Mouse (Mus musculus) CH12.LX (cell line): ENCODE results near the gene Cyb561a3. TPM values are rescaled to one million over a fixed set of nuclear protein-coding genes. Genes with fewer than 3 reads are reported as not detected.

ENCODE experiments used
- DNase-seq: peaks from one replicate; pipeline ENCODE4 v3.0.0-alpha.2; 2013; ENCODE audit errors: extremely low read depth
- H3K27ac ChIP-seq: 2 replicates; pipeline ENCODE4 v1.5.1; 2012; ENCODE audit warnings: low read depth, mild to moderate bottlenecking, control low read depth, moderate library complexity; ENCODE audit not compliant: insufficient read depth
- H3K27me3 ChIP-seq: replicated peaks from 2 replicates; pipeline ENCODE3; 2012; ENCODE audit warnings: inconsistent platforms
- H3K36me3 ChIP-seq, 2 experiments: replicated peaks in 1 of 2; 2 replicates each; pipeline versions ENCODE3 to v1.6.1; 2012; ENCODE audit warnings: inconsistent platforms in 1 of 2, low read length in 1 of 2, mild to moderate bottlenecking in 1 of 2, mixed read lengths in 1 of 2, moderate library complexity in 1 of 2; ENCODE audit not compliant: control insufficient read depth in 1 of 2, insufficient read depth in 1 of 2
- H3K4me1 ChIP-seq, 2 experiments: 2 replicates each; pipeline ENCODE4 v1.6.1; 2012; ENCODE audit warnings: inconsistent platforms in 1 of 2, moderate library complexity in 1 of 2; ENCODE audit not compliant: insufficient read depth in 2 of 2, control insufficient read depth in 1 of 2
- H3K4me2 ChIP-seq: 2 replicates; pipeline ENCODE4 v1.6.1; 2012; ENCODE audit warnings: low read depth, mild to moderate bottlenecking, control low read depth; ENCODE audit not compliant: poor library complexity, insufficient read depth, severe bottlenecking
- H3K4me3 ChIP-seq, 3 experiments: fragments of 150-350 bp in 1 of 3; sonication (generic) in 1 of 3; replicated peaks in 1 of 3; 2 replicates each; pipeline versions ENCODE3 to v1.5.1; 2011 to 2012; ENCODE audit warnings: low read depth in 2 of 3, low read length in 2 of 3, mild to moderate bottlenecking in 2 of 3, moderate library complexity in 2 of 3, control low read depth in 1 of 3, improper control_type of control experiment in 1 of 3, inconsistent platforms in 1 of 3, mixed read lengths in 1 of 3; ENCODE audit not compliant: poor library complexity in 1 of 3
- H3K79me2 ChIP-seq: replicated peaks from 2 replicates; pipeline ENCODE4 v1.6.1; 2012; ENCODE audit warnings: mild to moderate bottlenecking, moderate library complexity; ENCODE audit not compliant: control insufficient read depth, poor library complexity, insufficient read depth, severe bottlenecking; ENCODE audit errors: extremely low read depth
- H3K9ac ChIP-seq: 2 replicates; pipeline ENCODE4 v1.6.1; 2012; ENCODE audit warnings: low read depth, mild to moderate bottlenecking, control low read depth, moderate library complexity; ENCODE audit not compliant: insufficient read depth
- H3K9me3 ChIP-seq: replicated peaks from 2 replicates; pipeline ENCODE3; 2012; ENCODE audit warnings: low read length, inconsistent platforms, mixed read lengths
- CHD1 ChIP-seq: IDR thresholded peaks from 2 replicates; pipeline ENCODE4 v1.6.1; 2012; ENCODE audit warnings: low read depth, low read length, improper control_type of control experiment, inconsistent platforms
- CTCF ChIP-seq, 2 experiments: IDR thresholded peaks in 1 of 2; conservative IDR thresholded peaks in 1 of 2; 2 replicates each; pipeline ENCODE4 v1.5.1; 2011 to 2012; ENCODE audit warnings: low read depth in 2 of 2, low read length in 2 of 2, improper control_type of control experiment in 1 of 2, inconsistent platforms in 1 of 2, mild to moderate bottlenecking in 1 of 2, moderate library complexity in 1 of 2
- ELF1 ChIP-seq: IDR thresholded peaks from 2 replicates; pipeline ENCODE4 v1.6.1; 2014; ENCODE audit warnings: low read depth, mild to moderate bottlenecking, inconsistent platforms, low read length, improper control_type of control experiment
- EP300 ChIP-seq: IDR thresholded peaks from 2 replicates; pipeline ENCODE4 v1.6.1; 2011; ENCODE audit warnings: low read length, improper control_type of control experiment
- JUN ChIP-seq: IDR thresholded peaks from 2 replicates; pipeline ENCODE4 v1.6.1; 2011; ENCODE audit warnings: low read depth, mild to moderate bottlenecking, low read length, improper control_type of control experiment, moderate library complexity; ENCODE audit not compliant: insufficient read depth
- MAFK ChIP-seq: IDR thresholded peaks from 2 replicates; pipeline ENCODE4 v1.6.1; 2011; ENCODE audit warnings: low read length, improper control_type of control experiment; ENCODE audit not compliant: insufficient replicate concordance
- MAX ChIP-seq: IDR thresholded peaks from 2 replicates; pipeline ENCODE4 v1.6.1; 2011; ENCODE audit warnings: low read length, improper control_type of control experiment
- MAZ ChIP-seq: IDR thresholded peaks from 2 replicates; pipeline ENCODE4 v1.6.1; 2012; ENCODE audit warnings: low read depth, mild to moderate bottlenecking, inconsistent platforms, low read length, improper control_type of control experiment, moderate library complexity
- MXI1 ChIP-seq: IDR thresholded peaks from 2 replicates; pipeline ENCODE4 v1.6.1; 2011; ENCODE audit warnings: mild to moderate bottlenecking, low read depth, low read length, improper control_type of control experiment
- MYC ChIP-seq: IDR thresholded peaks from 2 replicates; pipeline ENCODE4 v1.6.1; 2011; ENCODE audit warnings: low read depth, mild to moderate bottlenecking, improper control_type of control experiment, low read length
- PAX5 ChIP-seq: IDR thresholded peaks from 2 replicates; pipeline ENCODE4 v1.6.1; 2012; ENCODE audit warnings: low read length, inconsistent platforms, mixed read lengths
- RAD21 ChIP-seq: IDR thresholded peaks from 2 replicates; pipeline ENCODE4 v1.6.1; 2011; ENCODE audit warnings: low read depth, mild to moderate bottlenecking, low read length, improper control_type of control experiment, moderate library complexity
- SIN3A ChIP-seq: IDR thresholded peaks from 2 replicates; pipeline ENCODE4 v1.6.1; 2012; ENCODE audit warnings: low read length, improper control_type of control experiment, inconsistent platforms
- SMC3 ChIP-seq: IDR thresholded peaks from 2 replicates; pipeline ENCODE4 v1.6.1; 2011; ENCODE audit warnings: low read depth, low read length, improper control_type of control experiment
- TBP ChIP-seq: conservative IDR thresholded peaks from 2 replicates; pipeline ENCODE4 v1.6.1; 2011; ENCODE audit warnings: low read depth, low read length, improper control_type of control experiment
- ZKSCAN1 ChIP-seq: IDR thresholded peaks from 2 replicates; pipeline ENCODE4 v1.6.1; 2012; ENCODE audit warnings: low read depth, inconsistent platforms, low read length, improper control_type of control experiment, borderline replicate concordance
- ZNF384 ChIP-seq: IDR thresholded peaks from 2 replicates; pipeline ENCODE4 v1.6.1; 2012; ENCODE audit warnings: low read depth, low read length, improper control_type of control experiment, inconsistent platforms
- dilution Hi-C: fragments of 300-500 bp; cut with MboI; formaldehyde crosslinking; loops from 2 replicates; pipeline ENCODE4 v1.14.3; 2020; ENCODE audit warnings: low sequenced_read_pairs; ENCODE audit not compliant: extremely low pct_unique_long_range_greater_than_20kb, extremely low pct_ligation_motif_present
- in situ Hi-C: fragments of 300-500 bp; cut with MboI; formaldehyde crosslinking; loops from 3 replicates; pipeline ENCODE4 v1.14.3; 2019; ENCODE audit warnings: low sequenced_read_pairs, low pct_ligation_motif_present, low pct_unique_long_range_greater_than_20kb, mixed read lengths
- polyA plus RNA-seq: library from polyadenylated mRNA; unstranded; fragments of >175 nt; gene quantifications from 2 replicates; pipeline ENCODE4 v1.2.1, GENCODE M21; 2012; ENCODE audit warnings: low read depth; ENCODE audit not compliant: insufficient read length
- total RNA-seq, 2 experiments: library from RNA; depleted of rRNA; stranded (reverse); fragments of 300-350 nt in 1 of 2; fragments of >200 nt in 1 of 2; gene quantifications; 2 replicates each; pipeline ENCODE4 v1.2.3; 2012 to 2014

The Cyb561a3 gene
- total and polyA plus RNA-seq, 3 experiments: 137 to 327 (median 211) TPM

- peak; percentile 67 for DNase-seq
- no peak overlapping the region for H3K27ac ChIP-seq
- peak; percentile 62 for TF ChIP-seq SMC3
- no peak for TF ChIP-seq PAX5
- TF ChIP-seq RAD21: peak; percentile 58
- TF ChIP-seq MYC: peak; percentile 81; the same call in 1 of the 2 replicates
- no peak for TF ChIP-seq JUN
- no peak for TF ChIP-seq MXI1
- TF ChIP-seq MAX: no peak
- peak; percentile 52; the same call in 1 of the 2 replicates for TF ChIP-seq ELF1
- TF ChIP-seq SIN3A: no peak
- peak in 1 of 2 experiments; percentile 67; a peak in 3 of 4 replicates for TF ChIP-seq CTCF (conservative IDR thresholded peaks at IDR 0.05 in 1 of 2, IDR thresholded peaks at IDR 0.05 in 1 of 2; ENCODE audit: low read depth in 2 of 2, low read length in 2 of 2)
- TF ChIP-seq EP300: no peak
- peaks cover 48 to 77% of the 10 kb centered on the region in 2 experiments for H3K36me3 ChIP-seq
- H3K27me3 ChIP-seq: no peaks in the 10 kb centered on the region
- peaks cover 7 to 42% of the 10 kb centered on the region in 2 experiments for H3K4me1 ChIP-seq
- H3K4me3 ChIP-seq: no peak overlapping the region
- no peaks in the 10 kb centered on the region for H3K9me3 ChIP-seq
- no peak overlapping the region for H3K9ac ChIP-seq
- H3K4me2 ChIP-seq: no peak overlapping the region
- H3K79me2 ChIP-seq: no peaks in the 10 kb centered on the region
- dilution Hi-C loops (no loop called here), in situ Hi-C loops (no loop called here)
Observed at GRCm38 (mm10) chr19:10598188-10598587, 21.2 kb downstream of the Cyb561a3 start.

GRCm38 (mm10) chr19:10599648-10600047 lies 22.7 kb downstream of the Cyb561a3 start:
- H3K79me2 ChIP-seq: no peaks in the 10 kb centered on the region
- dilution Hi-C loops: no loop called here
- no peaks in the 10 kb centered on the region for H3K9me3 ChIP-seq
- no peak overlapping the region for H3K4me3 ChIP-seq
- no peaks in the 10 kb centered on the region for H3K27me3 ChIP-seq
- H3K27ac ChIP-seq: no peak overlapping the region
- no peak for DNase-seq
- in situ Hi-C loops: loop anchor here (5.0 kb wide), 1 partner anchor 37 kb away; no protein-coding TSS in a partner anchor
- no peak overlapping the region for H3K9ac ChIP-seq
- H3K4me2 ChIP-seq: no peak overlapping the region
- H3K36me3 ChIP-seq: peaks cover 34 to 63% of the 10 kb centered on the region in 2 experiments
- TF ChIP-seq MAZ: no peak
- peak; percentile 77 for TF ChIP-seq MAFK
- peaks cover 13 to 53% of the 10 kb centered on the region in 2 experiments for H3K4me1 ChIP-seq

GRCm38 (mm10) chr19:10602247-10602769 lies 25.3 kb downstream of the Cyb561a3 start:
- H3K4me3 ChIP-seq: peak overlapping the region in 2 of 3 experiments; percentile 22 to 40
- dilution Hi-C loops: no loop called here
- DNase-seq: no peak

More at GRCm38 (mm10) chr19:10602247-10602769, 25.3 kb downstream of the Cyb561a3 start:
- TF ChIP-seq CHD1: peak; percentile 45; the same call in 1 of the 2 replicates
- peak; percentile 78 for TF ChIP-seq ZNF384
- TF ChIP-seq CTCF (conservative IDR thresholded peaks at IDR 0.05 in 1 of 2, IDR thresholded peaks at IDR 0.05 in 1 of 2; ENCODE audit: low read depth in 2 of 2, low read length in 2 of 2): no peak
- TF ChIP-seq ZKSCAN1: no peak
- no peak for TF ChIP-seq TBP
- no peak for TF ChIP-seq MAZ
- peak overlapping the region; percentile 90 for H3K27ac ChIP-seq
- no peaks in the 10 kb centered on the region for H3K9me3 ChIP-seq
- peaks cover 13 to 61% of the 10 kb centered on the region in 2 experiments for H3K4me1 ChIP-seq
- peak overlapping the region; percentile 48 for H3K4me2 ChIP-seq
- H3K79me2 ChIP-seq: peaks cover 17% of the 10 kb centered on the region
- H3K36me3 ChIP-seq: peaks cover 13 to 42% of the 10 kb centered on the region in 2 experiments
- in situ Hi-C loops: loop anchor here (5.0 kb wide), 1 partner anchor 40 kb away; no protein-coding TSS in a partner anchor
- H3K9ac ChIP-seq: peak overlapping the region; percentile 59
- H3K27me3 ChIP-seq: no peaks in the 10 kb centered on the region
